Mouse (Mus musculus): ENCODE results near the gene Lgals4. TPM values are rescaled to one million over a fixed set of nuclear protein-coding genes. Genes with fewer than 3 reads are reported as not detected.

Gene Lgals4
- 3.2 and 3.5 TPM in 2 replicates for polyA plus RNA-seq (2016; fragmentation: Nextera tagmentation; extraction: Ambion mirVana)

DNA sequence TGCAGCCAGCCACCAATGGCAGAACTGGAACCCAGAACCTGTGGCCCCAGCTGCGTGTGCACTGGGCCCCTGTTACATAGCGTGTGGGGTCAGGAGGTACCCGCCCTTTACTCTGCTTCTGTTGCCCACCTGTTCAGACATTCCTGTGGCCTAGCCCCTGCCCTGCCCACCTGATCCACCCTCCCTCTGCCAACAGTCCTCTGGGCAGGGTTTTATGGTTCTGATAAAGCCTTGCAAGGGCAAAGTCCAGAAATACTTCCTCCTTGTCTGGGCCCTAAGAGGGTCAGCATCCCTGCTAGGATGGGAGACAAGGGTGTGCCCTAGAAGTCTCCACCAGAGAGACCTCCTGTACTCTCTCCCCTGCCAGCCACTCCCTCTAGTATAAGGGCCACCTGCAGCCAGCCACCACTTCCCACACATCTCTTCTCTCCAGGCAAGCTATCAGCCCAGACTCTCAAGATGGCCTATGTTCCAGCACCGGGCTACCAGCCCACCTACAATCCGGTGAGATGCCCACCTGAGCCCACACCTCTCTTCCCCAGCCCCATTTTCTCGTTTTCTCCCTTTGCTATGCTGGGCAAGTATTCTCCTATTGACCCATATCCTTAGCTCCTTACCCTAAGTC lies at the start of gene Lgals4:
Gene Lgals4, plus strand, starts transcription at position 132 of the 625 bp plus-strand sequence.
- ATAC-seq (ENCODE audit: low FRiP score, low read depth): no peak
- Histone ChIP-seq H3K36me3 (peaks cover 20% of the 10 kb centered on the region), H3K4me2 (replicated peaks) (no peak within 1 kb of the TSS), H3K27ac (replicated peaks) (no peak within 1 kb of the TSS), H3K27me3 (no peaks in the 10 kb centered on the region), H3K4me3 (no peak within 1 kb of the TSS), H3K9ac (replicated peaks) (no peak within 1 kb of the TSS), H3K9me3 (no peaks in the 10 kb centered on the region), H3K4me1 (no peaks in the 10 kb centered on the region)
- WGBS: 91% methylated on average over 6 of the region's 6 CpGs

DNA sequence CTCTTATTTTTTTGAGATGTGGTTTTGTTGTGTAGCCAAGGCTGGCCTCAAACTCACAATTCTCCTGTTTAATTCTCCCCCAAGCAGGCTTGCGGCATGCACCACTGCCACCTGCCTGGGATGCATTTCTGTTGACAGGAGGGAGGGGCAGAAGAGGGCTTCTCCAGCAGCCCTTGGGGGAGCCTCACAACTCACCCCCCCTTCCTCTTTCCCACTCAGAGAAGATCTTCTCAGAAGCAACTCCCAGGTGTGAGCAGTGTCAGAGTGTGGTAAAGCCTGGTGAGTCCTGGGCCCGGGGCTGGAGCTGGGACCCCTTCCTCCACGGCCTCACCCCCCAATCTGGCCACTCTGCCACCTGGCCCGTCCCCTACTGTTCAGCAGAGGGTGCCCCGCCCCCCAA lies 48.5 kb upstream of the Lgals4 start:
- H3K4me3 ChIP-seq: no peak overlapping the region
- H3K4me2 ChIP-seq (replicated peaks): no peak overlapping the region
- H3K9me3 ChIP-seq: no peaks in the 10 kb centered on the region
- 67% methylated on average over 4 of the region's 5 CpGs for WGBS
- ATAC-seq (ENCODE audit: low FRiP score, low read depth): no peak
- peaks cover 5% of the 10 kb centered on the region for H3K4me1 ChIP-seq
- H3K27me3 ChIP-seq: no peaks in the 10 kb centered on the region
- no peak overlapping the region for H3K27ac ChIP-seq (replicated peaks)
- peaks cover 38% of the 10 kb centered on the region for H3K36me3 ChIP-seq
- no peak overlapping the region for H3K9ac ChIP-seq (replicated peaks)

DNA sequence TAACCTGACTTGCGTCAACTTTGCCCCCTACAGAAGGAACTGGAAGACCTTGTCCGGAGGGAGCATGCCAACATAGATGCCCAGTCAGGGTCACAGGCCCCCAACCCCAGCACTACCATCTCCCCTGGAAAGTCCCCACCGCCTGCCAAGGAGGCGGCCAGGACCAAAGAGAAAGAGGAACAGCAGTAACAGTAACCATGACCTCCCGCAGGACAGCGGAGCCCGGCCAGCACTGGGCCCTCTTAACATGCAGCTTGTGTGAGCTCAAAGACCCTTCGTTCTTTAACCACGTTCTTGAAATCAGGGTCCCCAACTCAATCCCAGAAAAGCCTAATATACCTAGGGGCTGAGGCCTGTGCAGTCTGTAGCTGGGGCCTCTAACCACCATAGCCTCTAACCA lies 45.8 kb upstream of the Lgals4 start:
- ATAC-seq (ENCODE audit: low FRiP score, low read depth): no peak
- H3K4me3 ChIP-seq: no peak overlapping the region
- no peaks in the 10 kb centered on the region for H3K4me1 ChIP-seq
- H3K27ac ChIP-seq (replicated peaks): no peak overlapping the region
- H3K9ac ChIP-seq (replicated peaks): no peak overlapping the region
- no peak overlapping the region for H3K4me2 ChIP-seq (replicated peaks)
- peaks cover 34% of the 10 kb centered on the region for H3K36me3 ChIP-seq
- no peaks in the 10 kb centered on the region for H3K9me3 ChIP-seq
- no peaks in the 10 kb centered on the region for H3K27me3 ChIP-seq
- WGBS: 90% methylated on average over 9 of the region's 9 CpGs

GRCm38 (mm10) chr7:28788307-28789195 lies 45.1 kb upstream of the Lgals4 start, which contains the start of gene Rinl:
Rinl (plus strand) TSS chr7:28788969.
- Histone ChIP-seq H3K4me1 (no peaks in the 10 kb centered on the region), H3K27ac (replicated peaks) (no peak within 1 kb of the TSS), H3K4me2 (replicated peaks) (no peak within 1 kb of the TSS), H3K36me3 (peaks cover 29% of the 10 kb centered on the region), H3K27me3 (no peaks in the 10 kb centered on the region), H3K4me3 (no peak within 1 kb of the TSS), H3K9me3 (no peaks in the 10 kb centered on the region), H3K9ac (replicated peaks) (no peak within 1 kb of the TSS)
- WGBS: 79% methylated on average over 5 of the region's 5 CpGs
- no peak for ATAC-seq (ENCODE audit: low FRiP score, low read depth)

DNA sequence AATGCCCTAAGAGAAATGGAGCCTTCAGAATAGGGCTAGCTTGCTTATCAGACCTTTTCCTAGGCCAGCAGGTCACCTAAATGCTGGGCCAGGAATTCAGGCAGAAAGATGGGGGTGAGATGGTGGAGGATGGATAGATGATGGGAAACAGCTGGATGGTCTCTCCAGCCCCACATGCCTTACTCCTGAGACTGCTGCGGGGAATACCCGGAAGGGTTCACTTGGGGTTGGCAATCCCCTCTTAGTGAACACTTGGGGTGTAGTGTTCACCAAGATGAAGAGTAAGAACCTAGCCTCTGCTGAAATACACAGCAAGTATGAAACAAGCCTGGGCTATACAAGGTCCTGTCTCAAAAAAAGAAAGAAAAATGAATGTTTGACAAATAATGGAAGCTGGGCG lies 44.4 kb upstream of the Lgals4 start:
- no peaks in the 10 kb centered on the region for H3K9me3 ChIP-seq
- no peak overlapping the region for H3K4me2 ChIP-seq (replicated peaks)
- H3K27me3 ChIP-seq: no peaks in the 10 kb centered on the region
- H3K4me3 ChIP-seq: no peak overlapping the region
- no peaks in the 10 kb centered on the region for H3K4me1 ChIP-seq
- no peak for ATAC-seq (ENCODE audit: low FRiP score, low read depth)
- no peak overlapping the region for H3K9ac ChIP-seq (replicated peaks)
- peaks cover 23% of the 10 kb centered on the region for H3K36me3 ChIP-seq
- H3K27ac ChIP-seq (replicated peaks): no peak overlapping the region
- 94% methylated on average over 3 of the region's 3 CpGs for WGBS

DNA sequence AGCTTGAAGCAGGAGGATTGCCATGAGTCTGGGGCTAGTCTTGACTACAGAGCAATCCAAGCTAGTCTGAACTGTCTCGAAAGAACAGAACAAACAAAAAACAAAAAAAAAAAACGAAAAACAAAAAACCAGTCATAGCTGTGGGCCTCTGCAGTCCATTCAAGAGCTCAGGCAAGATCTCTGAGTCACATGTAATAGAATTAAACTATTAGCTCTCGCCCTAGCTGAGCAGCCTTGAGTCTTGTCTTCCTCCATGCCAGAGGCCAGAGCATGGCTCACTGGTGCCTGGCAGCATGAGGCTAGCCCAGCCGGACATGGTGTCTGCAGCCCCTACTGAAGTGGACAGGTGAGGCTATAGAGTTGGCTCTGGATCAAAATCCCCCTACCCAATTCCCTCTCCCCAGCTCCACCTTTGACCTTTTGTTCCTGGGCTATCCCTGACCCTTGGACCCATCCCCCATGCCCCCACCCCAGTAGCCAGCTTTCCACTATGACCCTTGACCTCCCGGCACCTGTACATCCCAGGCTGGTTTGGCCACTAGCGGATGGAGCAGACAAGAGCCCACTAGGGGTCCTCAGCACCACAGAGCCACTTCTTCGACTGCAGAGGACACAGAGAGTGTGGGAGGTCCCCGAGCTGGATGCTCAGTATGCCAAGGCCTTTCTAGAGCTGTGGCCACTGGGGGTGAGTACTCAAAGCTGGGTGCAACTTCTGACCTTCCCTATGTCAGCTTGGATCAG lies 43.4 kb upstream of the Lgals4 start:
- H3K4me3 ChIP-seq: no peak overlapping the region
- H3K27ac ChIP-seq (replicated peaks): no peak overlapping the region
- H3K36me3 ChIP-seq: peaks cover 23% of the 10 kb centered on the region
- H3K4me2 ChIP-seq (replicated peaks): no peak overlapping the region
- H3K9me3 ChIP-seq: no peaks in the 10 kb centered on the region
- no peak overlapping the region for H3K9ac ChIP-seq (replicated peaks)
- H3K4me1 ChIP-seq: no peaks in the 10 kb centered on the region
- 48% methylated on average over 8 of the region's 8 CpGs for WGBS
- no peaks in the 10 kb centered on the region for H3K27me3 ChIP-seq
- no peak for ATAC-seq (ENCODE audit: low FRiP score, low read depth)

GRCm38 (mm10) chr7:28791706-28792105 lies 41.9 kb upstream of the Lgals4 start:
- Histone ChIP-seq H3K4me2 (replicated peaks) (no peak overlapping the region), H3K4me1 (peaks cover 4% of the 10 kb centered on the region; the same call in 1 of the 2 replicates), H3K9me3 (no peaks in the 10 kb centered on the region), H3K9ac (replicated peaks) (no peak overlapping the region), H3K27ac (replicated peaks) (no peak overlapping the region), H3K27me3 (peaks cover 5% of the 10 kb centered on the region; the same call in 1 of the 2 replicates), H3K4me3 (no peak overlapping the region), H3K36me3 (peaks cover 9% of the 10 kb centered on the region; the same call in 1 of the 2 replicates)
- ATAC-seq (ENCODE audit: low FRiP score, low read depth): no peak

GRCm38 (mm10) chr7:28792391-28793185 lies 41.1 kb upstream of the Lgals4 start:
- no peak overlapping the region for H3K4me3 ChIP-seq
- no peaks in the 10 kb centered on the region for H3K9me3 ChIP-seq
- H3K4me1 ChIP-seq: peaks cover 6% of the 10 kb centered on the region; the same call in 1 of the 2 replicates
- H3K27ac ChIP-seq (replicated peaks): no peak overlapping the region
- no peak overlapping the region for H3K9ac ChIP-seq (replicated peaks)
- H3K36me3 ChIP-seq: peaks cover 8% of the 10 kb centered on the region; the same call in 1 of the 2 replicates
- no peak for ATAC-seq (ENCODE audit: low FRiP score, low read depth)
- peaks cover 7% of the 10 kb centered on the region; the same call in 1 of the 2 replicates for H3K27me3 ChIP-seq
- no peak overlapping the region for H3K4me2 ChIP-seq (replicated peaks)
- 82% methylated on average over 14 of the region's 14 CpGs for WGBS

- no peak overlapping the region for H3K9ac ChIP-seq (replicated peaks)
- H3K27me3 ChIP-seq: peaks cover 8% of the 10 kb centered on the region; the same call in 1 of the 2 replicates
- ATAC-seq (ENCODE audit: low FRiP score, low read depth): no peak
- H3K4me2 ChIP-seq (replicated peaks): no peak overlapping the region
- no peaks in the 10 kb centered on the region for H3K36me3 ChIP-seq
- H3K9me3 ChIP-seq: no peaks in the 10 kb centered on the region
- no peak overlapping the region for H3K27ac ChIP-seq (replicated peaks)
- WGBS: 39% methylated on average over 2 of the region's 2 CpGs
- no peak overlapping the region for H3K4me3 ChIP-seq
- peaks cover 6% of the 10 kb centered on the region; the same call in 1 of the 2 replicates for H3K4me1 ChIP-seq
These were observed 39.8 kb upstream of the Lgals4 start for GRCm38 (mm10) chr7:28793834-28794233.

DNA sequence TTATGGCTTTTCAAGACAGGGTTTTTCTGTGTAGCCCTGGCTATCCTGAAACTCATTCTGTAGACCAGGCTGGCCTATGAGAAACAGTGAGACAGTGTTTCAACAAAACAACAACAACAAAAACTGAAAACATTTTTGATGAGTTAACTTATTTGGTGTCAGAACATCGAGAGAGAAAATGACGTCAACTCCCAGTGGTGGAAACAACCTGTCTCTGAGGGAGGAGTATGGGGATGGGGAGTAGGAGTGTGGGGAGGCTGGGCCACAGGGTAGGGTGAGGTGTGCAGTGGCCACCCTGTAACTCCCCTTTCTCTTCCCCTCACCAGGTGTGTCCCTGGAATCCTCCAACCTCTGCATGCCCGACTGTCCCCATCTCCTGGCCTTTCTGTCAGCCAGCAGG lies 39.2 kb upstream of the Lgals4 start:
- no peak for ATAC-seq (ENCODE audit: low FRiP score, low read depth)
- Histone ChIP-seq H3K36me3 (no peaks in the 10 kb centered on the region), H3K4me3 (no peak overlapping the region), H3K4me2 (replicated peaks) (no peak overlapping the region), H3K9me3 (no peaks in the 10 kb centered on the region), H3K9ac (replicated peaks) (no peak overlapping the region), H3K27ac (replicated peaks) (no peak overlapping the region), H3K4me1 (peaks cover 6% of the 10 kb centered on the region; the same call in 1 of the 2 replicates), H3K27me3 (peaks cover 8% of the 10 kb centered on the region; the same call in 1 of the 2 replicates)
- WGBS: 93% methylated on average over 3 of the region's 3 CpGs

- no peak overlapping the region for H3K4me2 ChIP-seq (replicated peaks)
- no peaks in the 10 kb centered on the region for H3K36me3 ChIP-seq
- ATAC-seq (ENCODE audit: low FRiP score, low read depth): no peak
- WGBS: 84% methylated on average over 15 of the region's 15 CpGs
- H3K4me1 ChIP-seq: peaks cover 6% of the 10 kb centered on the region; the same call in 1 of the 2 replicates
- no peak overlapping the region for H3K27ac ChIP-seq (replicated peaks)
- peaks cover 8% of the 10 kb centered on the region; the same call in 1 of the 2 replicates for H3K27me3 ChIP-seq
- H3K4me3 ChIP-seq: no peak overlapping the region
- no peaks in the 10 kb centered on the region for H3K9me3 ChIP-seq
- H3K9ac ChIP-seq (replicated peaks): no peak overlapping the region
These were observed 37.8 kb upstream of the Lgals4 start for GRCm38 (mm10) chr7:28795832-28796231.

Measured in midbrain, embryonic 12.5 days (tissue).